Mouse (Mus musculus) cerebellum, adult 9-11 months (tissue): ENCODE results near the gene Gm10642.

Source experiments
- DNase-seq: peaks from one replicate; pipeline ENCODE4 v3.0.0; 2022

Gene Gm10642

DNA sequence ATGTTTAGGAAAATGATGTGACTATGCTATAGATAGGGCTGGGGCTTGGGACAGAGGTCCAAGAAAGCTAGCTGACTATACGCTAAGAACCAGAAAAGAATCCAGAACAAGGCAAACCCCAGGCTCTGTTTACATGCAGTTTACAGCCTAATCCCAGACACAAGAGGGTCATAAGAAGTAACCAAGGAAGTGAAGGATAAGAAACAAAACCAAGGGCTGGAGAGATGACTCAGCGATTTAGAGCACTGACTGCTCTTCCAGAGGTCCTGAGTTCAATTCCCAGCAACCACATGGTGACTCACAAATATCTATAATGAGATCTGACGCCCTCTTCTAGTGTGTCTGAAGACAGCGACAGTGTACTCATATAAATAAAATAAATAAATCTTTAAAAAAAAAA is 19.1 kb downstream of the Gm10642 start:
- peak; percentile 15 for DNase-seq

- DNase-seq = peak; percentile 7
Observed at GRCm38 (mm10) chr9:70675961-70676360, 19.9 kb downstream of the Gm10642 start.

DNA sequence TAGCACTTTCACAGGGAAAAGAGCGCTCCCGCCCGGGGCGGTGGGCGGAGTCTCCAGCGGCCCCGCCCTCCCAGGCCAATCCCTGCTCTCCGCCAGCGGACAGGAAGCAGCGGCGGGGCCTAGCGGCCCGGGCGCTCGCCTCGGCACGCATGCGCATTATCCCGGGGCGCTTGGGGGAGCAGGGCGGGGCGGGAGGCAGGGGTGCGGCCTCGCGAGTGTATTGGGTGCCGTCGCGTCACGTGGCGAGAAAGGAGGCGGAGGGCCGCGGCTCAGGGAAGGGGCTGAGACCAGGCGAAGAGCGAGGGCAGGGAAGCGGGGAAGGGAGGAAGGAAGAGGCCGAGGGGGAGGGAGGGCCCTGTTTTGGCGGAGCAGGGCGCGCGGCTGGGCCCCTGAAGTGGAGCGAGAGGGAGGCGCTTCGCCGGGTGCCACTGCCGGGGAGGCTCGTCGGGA is 22.7 kb downstream of the Gm10642 start, which contains the start of gene Adam10:
Gene Adam10, plus strand, starts transcription at position 316 of the 450 bp plus-strand sequence.
- peak; percentile 99 for DNase-seq

DNA sequence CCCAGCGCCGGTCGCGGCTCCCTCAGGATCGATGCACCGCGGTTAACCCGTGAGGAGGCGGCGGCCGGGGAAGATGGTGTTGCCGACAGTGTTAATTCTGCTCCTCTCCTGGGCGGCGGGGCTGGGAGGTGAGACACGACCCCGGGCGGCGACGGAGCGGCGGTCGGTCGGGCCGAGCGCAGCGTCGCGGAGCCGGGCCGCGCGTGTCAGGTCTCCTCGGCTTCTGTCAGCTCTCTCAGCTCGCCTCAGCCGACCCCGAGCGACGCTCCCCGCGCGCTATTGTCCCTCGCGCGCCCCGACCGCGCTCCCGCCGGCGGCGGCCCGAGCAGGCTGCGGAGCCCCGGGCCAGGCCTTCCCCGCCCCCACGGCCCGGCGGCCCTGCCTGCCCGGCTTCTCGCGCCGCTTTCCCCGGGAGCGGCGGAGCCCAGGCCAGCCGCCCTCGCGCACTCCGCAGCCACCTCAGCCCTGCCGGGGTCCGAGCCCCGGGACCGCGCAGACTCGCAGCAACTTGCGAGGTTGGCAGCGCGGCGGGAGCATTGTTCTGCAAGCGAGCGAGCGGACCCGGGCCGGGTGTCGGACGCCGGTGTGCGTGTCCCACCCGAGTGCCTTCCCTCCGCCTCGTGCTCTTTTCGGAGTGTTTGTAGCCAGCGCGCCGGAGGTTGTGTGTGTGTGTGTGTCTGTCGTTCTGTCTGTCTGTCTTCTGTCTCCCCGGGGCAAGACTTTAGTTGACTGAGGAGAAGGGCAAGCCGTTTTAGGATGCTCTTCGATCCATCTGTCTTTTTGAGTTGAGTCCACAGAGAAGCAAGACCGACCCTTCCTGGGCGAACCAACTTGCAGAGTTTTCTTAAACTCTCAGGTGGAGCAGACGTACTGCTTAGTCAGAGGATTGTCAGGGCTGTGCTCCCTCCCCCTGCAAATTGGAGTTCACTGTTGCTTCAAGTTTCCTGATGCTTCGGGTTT is 23.4 kb downstream of the Gm10642 start:
- DNase-seq = peak; percentile 73

DNA sequence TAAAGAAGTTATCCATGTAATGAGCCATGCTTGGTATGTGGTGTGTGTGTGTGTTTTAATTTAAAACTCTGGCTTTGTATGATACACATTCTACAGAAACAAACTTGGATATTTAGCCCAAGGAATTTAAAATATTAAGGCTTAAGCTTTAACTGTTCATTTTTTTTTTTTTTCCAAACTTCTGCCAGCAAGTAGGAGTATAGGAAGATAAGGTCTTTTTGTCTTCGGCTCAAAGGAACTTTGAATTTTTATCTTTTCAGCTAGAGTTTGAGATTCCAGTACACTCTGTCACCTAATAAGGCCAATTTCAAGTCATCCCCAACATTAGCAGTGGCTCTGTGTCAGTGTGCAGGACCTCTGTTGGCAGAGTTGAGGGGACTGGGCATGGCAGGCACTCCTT is 26.2 kb downstream of the Gm10642 start:
- DNase-seq = no peak

GRCm38 (mm10) chr9:70688301-70688968 is 32.4 kb downstream of the Gm10642 start:
- DNase-seq = no peak

GRCm38 (mm10) chr9:70689926-70690325 is 33.9 kb downstream of the Gm10642 start:
- DNase-seq = no peak

GRCm38 (mm10) chr9:70690579-70690978 is 34.5 kb downstream of the Gm10642 start:
- no peak for DNase-seq

DNA sequence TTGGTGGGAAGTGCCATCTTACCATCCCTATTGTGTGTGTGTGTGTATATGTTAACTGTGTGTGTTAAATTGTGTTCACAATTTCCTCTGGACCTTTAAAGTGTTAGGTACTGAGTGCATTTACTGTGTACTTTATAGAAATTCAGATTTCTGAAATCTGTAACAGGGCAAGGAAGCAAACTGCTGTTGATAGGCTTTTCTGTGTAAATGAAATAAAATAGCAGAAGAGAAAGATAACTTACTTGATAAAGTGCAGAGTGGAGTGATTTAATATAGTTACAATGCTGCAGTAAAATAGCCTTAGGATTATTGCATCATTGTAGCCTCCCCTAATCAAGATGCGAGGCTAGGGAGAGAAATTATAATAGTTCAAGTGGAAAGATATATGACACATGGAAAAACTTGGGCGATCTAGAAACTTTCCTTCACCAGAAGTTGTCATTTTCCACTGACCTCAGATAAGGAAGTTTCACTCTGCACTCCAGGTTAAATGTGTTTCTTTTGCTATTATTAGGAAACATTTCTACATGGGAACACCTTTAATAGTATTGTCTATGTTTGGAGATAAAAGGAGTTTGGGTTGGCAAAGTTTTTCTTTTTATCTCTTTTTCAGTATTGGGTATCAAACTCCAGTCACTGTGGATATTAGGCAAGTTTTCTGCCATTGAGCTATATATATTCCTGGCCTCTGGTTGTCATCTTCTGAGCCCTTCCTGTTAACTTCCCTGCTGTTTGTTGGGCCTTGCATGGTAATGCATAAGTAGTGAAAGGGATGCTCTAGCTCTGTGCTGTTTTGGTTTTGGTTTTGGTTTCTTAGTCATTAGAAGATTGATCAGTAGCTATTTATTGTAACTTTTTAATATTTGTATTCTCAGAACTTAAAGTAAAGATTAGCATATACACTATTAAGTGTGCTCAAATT is 36.0 kb downstream of the Gm10642 start:
- DNase-seq = no peak

DNA sequence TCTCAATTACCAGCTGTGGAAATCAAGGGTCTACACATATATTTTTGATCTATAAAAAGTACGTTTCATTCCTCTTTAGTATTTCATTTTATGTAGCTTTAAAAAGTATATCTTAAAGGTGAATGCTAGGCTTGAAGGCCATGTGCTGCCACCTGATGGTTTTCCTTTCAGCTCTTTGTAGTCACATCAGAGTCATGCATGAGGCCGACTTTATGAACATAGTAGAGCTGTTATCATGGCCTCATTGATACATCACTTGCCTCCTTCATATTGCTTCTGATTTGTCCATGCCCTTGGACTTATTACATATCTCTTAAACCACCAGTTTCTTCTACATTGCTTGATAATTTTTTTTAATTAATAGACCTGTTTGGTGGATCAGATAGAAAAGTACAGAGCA is 39.7 kb downstream of the Gm10642 start:
- no peak for DNase-seq

DNA sequence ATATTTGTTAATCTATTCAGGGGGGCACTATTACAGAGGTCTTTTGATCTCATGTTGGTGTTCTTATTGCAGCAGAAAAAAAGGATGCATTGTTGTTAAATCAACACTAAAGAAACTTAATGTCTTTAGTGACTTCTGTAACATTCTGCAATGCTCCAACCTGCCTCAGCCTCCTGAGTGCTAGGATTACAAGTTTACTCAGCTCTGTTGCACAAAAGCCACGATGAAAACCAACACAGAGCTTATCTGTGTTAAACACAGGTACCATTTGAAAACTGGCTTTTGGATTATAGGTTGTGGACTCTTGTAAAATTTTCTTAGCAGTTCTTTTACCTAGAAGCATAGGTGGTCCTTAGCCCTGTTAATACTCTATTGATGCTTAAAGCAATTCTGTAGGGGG is 42.0 kb downstream of the Gm10642 start:
- DNase-seq = no peak

GRCm38 (mm10) chr9:70703597-70704203 is 47.6 kb downstream of the Gm10642 start:
- no peak for DNase-seq

GRCm38 (mm10) chr9:70706444-70706843 is 50.4 kb downstream of the Gm10642 start:
- DNase-seq = no peak
